Mouse (Mus musculus): ENCODE data around the gene Gzmb. TPM values are rescaled to one million over a fixed set of nuclear protein-coding genes. Genes with fewer than 3 reads are reported as not detected.
"Not testable (repeated sequence)": the region's sequence is repeated elsewhere in the genome, so short reads cannot be mapped to it uniquely, and the experiment has no call there.

Gene Gzmb
- polyA plus RNA-seq (2012; rRNA removed) = 1.9 and 2.4 TPM in 2 replicates

- Histone ChIP-seq H3K4me3 (replicated peaks; ENCODE audit: extremely low read depth, low read depth, low read length) (no peak within 1 kb of the TSS), H3K4me1 (ENCODE audit: control insufficient read depth, insufficient read depth, low read length) (no peaks in the 10 kb centered on the region)
- no peak for TF ChIP-seq POLR2A (IDR thresholded peaks at IDR 0.05; ENCODE audit: borderline replicate concordance, extremely low read depth, low read depth, low read length)
- no peak for TF ChIP-seq CTCF (IDR thresholded peaks at IDR 0.05; ENCODE audit: insufficient read depth, low read length)
- no peak for DNase-seq
- WGBS = 80% methylated on average over 5 of the region's 5 CpGs
These were observed at the start of gene Gzmb for GRCm38 (mm10) chr14:56262153-56262552. Gzmb (minus strand) TSS chr14:56262260.

GRCm38 (mm10) chr14:56311801-56312200, 49.7 kb upstream of the Gzmb start:
- not testable (repeated sequence) for H3K4me1 ChIP-seq (ENCODE audit: control insufficient read depth, insufficient read depth, low read length); DNase-seq; H3K4me3 ChIP-seq (replicated peaks; ENCODE audit: extremely low read depth, low read depth, low read length)

GRCm38 (mm10) chr14:56310238-56310637, 48.2 kb upstream of the Gzmb start:
- no peak for DNase-seq
- Histone ChIP-seq H3K4me3 (replicated peaks; ENCODE audit: extremely low read depth, low read depth, low read length) (no peak overlapping the region), H3K4me1 (ENCODE audit: control insufficient read depth, insufficient read depth, low read length) (no peaks in the 10 kb centered on the region)
- TF ChIP-seq CTCF (IDR thresholded peaks at IDR 0.05; ENCODE audit: insufficient read depth, low read length) (no peak), POLR2A (IDR thresholded peaks at IDR 0.05; ENCODE audit: borderline replicate concordance, extremely low read depth, low read depth, low read length) (no peak)
- 66% methylated on average over 9 of the region's 9 CpGs for WGBS

GRCm38 (mm10) chr14:56304149-56304548, 42.1 kb upstream of the Gzmb start:
- H3K4me1 ChIP-seq (ENCODE audit: control insufficient read depth, insufficient read depth, low read length) = no peaks in the 10 kb centered on the region
- 1% methylated on average over 4 of the region's 4 CpGs for WGBS
- no peak for DNase-seq
- no peak overlapping the region for H3K4me3 ChIP-seq (replicated peaks; ENCODE audit: extremely low read depth, low read depth, low read length)
- no peak for TF ChIP-seq POLR2A (IDR thresholded peaks at IDR 0.05; ENCODE audit: borderline replicate concordance, extremely low read depth, low read depth, low read length)
- TF ChIP-seq CTCF (IDR thresholded peaks at IDR 0.05; ENCODE audit: insufficient read depth, low read length) = no peak

GRCm38 (mm10) chr14:56303506-56304025, 41.5 kb upstream of the Gzmb start:
- 41% methylated on average over 10 of the region's 10 CpGs for WGBS
- no peaks in the 10 kb centered on the region for H3K4me1 ChIP-seq (ENCODE audit: control insufficient read depth, insufficient read depth, low read length)

GRCm38 (mm10) chr14:56302091-56302490, 40.0 kb upstream of the Gzmb start:
- no peak overlapping the region for H3K4me3 ChIP-seq (replicated peaks; ENCODE audit: extremely low read depth, low read depth, low read length)
- no peak for TF ChIP-seq CTCF (IDR thresholded peaks at IDR 0.05; ENCODE audit: insufficient read depth, low read length)
- no peak for TF ChIP-seq POLR2A (IDR thresholded peaks at IDR 0.05; ENCODE audit: borderline replicate concordance, extremely low read depth, low read depth, low read length)
- DNase-seq = no peak
- WGBS = 91% methylated on average over 3 of the region's 3 CpGs
- H3K4me1 ChIP-seq (ENCODE audit: control insufficient read depth, insufficient read depth, low read length) = no peaks in the 10 kb centered on the region

More at GRCm38 (mm10) chr14:56303506-56304025, 41.5 kb upstream of the Gzmb start:
- no peak for DNase-seq
- no peak overlapping the region for H3K4me3 ChIP-seq (replicated peaks; ENCODE audit: extremely low read depth, low read depth, low read length)
- TF ChIP-seq CTCF (IDR thresholded peaks at IDR 0.05; ENCODE audit: insufficient read depth, low read length) (no peak), POLR2A (IDR thresholded peaks at IDR 0.05; ENCODE audit: borderline replicate concordance, extremely low read depth, low read depth, low read length) (no peak)

- TF ChIP-seq CTCF (IDR thresholded peaks at IDR 0.05; ENCODE audit: insufficient read depth, low read length) = no peak
- no peak for TF ChIP-seq POLR2A (IDR thresholded peaks at IDR 0.05; ENCODE audit: borderline replicate concordance, extremely low read depth, low read depth, low read length)
- 38% methylated on average over 5 of the region's 5 CpGs for WGBS
- H3K4me3 ChIP-seq (replicated peaks; ENCODE audit: extremely low read depth, low read depth, low read length) = no peak overlapping the region
- no peak for DNase-seq
- H3K4me1 ChIP-seq (ENCODE audit: control insufficient read depth, insufficient read depth, low read length) = no peaks in the 10 kb centered on the region
These were observed 34.7 kb upstream of the Gzmb start for GRCm38 (mm10) chr14:56296786-56297185.

- DNase-seq = no peak
- 68% methylated on average over 4 of the region's 4 CpGs for WGBS
- H3K4me3 ChIP-seq (replicated peaks; ENCODE audit: extremely low read depth, low read depth, low read length) = no peak overlapping the region
- TF ChIP-seq CTCF (IDR thresholded peaks at IDR 0.05; ENCODE audit: insufficient read depth, low read length) = no peak
- no peak for TF ChIP-seq POLR2A (IDR thresholded peaks at IDR 0.05; ENCODE audit: borderline replicate concordance, extremely low read depth, low read depth, low read length)
- H3K4me1 ChIP-seq (ENCODE audit: control insufficient read depth, insufficient read depth, low read length) = no peaks in the 10 kb centered on the region
These were observed 34.0 kb upstream of the Gzmb start for GRCm38 (mm10) chr14:56296106-56296505.

GRCm38 (mm10) chr14:56293146-56293545, 31.1 kb upstream of the Gzmb start:
- Histone ChIP-seq H3K4me3 (replicated peaks; ENCODE audit: extremely low read depth, low read depth, low read length) (no peak overlapping the region), H3K4me1 (ENCODE audit: control insufficient read depth, insufficient read depth, low read length) (no peaks in the 10 kb centered on the region)
- no peak for DNase-seq
- no peak for TF ChIP-seq POLR2A (IDR thresholded peaks at IDR 0.05; ENCODE audit: borderline replicate concordance, extremely low read depth, low read depth, low read length)
- no peak for TF ChIP-seq CTCF (IDR thresholded peaks at IDR 0.05; ENCODE audit: insufficient read depth, low read length)

GRCm38 (mm10) chr14:56288651-56289050, 26.6 kb upstream of the Gzmb start:
- WGBS = 41% methylated on average over 5 of the region's 5 CpGs
- H3K4me3 ChIP-seq (replicated peaks; ENCODE audit: extremely low read depth, low read depth, low read length) = no peak overlapping the region
- no peak for DNase-seq
- TF ChIP-seq CTCF (IDR thresholded peaks at IDR 0.05; ENCODE audit: insufficient read depth, low read length) (no peak), POLR2A (IDR thresholded peaks at IDR 0.05; ENCODE audit: borderline replicate concordance, extremely low read depth, low read depth, low read length) (no peak)
- no peaks in the 10 kb centered on the region for H3K4me1 ChIP-seq (ENCODE audit: control insufficient read depth, insufficient read depth, low read length)
